Mouse (Mus musculus): Measurements from ENCODE around the gene Tmem234.

Gene Tmem234

DNA sequence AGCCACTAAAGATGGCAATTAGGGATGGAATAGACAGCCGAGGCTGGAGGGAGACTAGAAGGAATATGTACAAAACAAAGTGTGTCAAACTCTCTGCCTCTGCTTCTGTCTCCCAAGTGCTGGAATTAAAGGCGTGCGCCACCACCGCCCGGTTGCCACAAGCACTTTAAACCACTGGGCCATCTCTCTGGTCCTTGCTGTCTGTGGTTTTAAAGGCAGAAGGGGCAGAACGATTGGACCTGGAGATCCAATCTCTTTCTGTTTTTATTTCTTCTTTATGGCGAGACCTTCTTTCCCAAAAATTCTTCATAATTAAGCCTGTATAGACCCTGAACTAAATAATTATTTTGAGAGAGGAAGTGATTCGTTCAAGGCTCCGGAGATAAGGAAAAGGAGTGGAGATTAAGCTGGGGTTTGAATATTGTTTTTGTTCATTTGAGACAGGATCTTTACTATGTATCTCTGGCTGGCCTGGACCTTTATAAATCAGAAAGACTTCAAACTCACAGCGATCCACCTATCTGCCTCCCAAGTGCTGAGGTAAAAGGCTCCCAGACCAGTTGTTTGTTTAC is 72.5 kb downstream of the Tmem234 start:
- no peak for DNase-seq (ENCODE audit: low spot score)

Measured in embryo, embryonic 10.5 days (tissue).